Mouse (Mus musculus) forelimb bud, embryonic 11.5 days (tissue): Measurements from ENCODE around the gene Gcg.

Experiments used
- DNase-seq: peaks from one replicate; pipeline ENCODE4 v3.0.0-alpha.2; 2012; ENCODE audit warnings: low read depth, low spot score

The Gcg gene

GRCm38 (mm10) chr2:62460231-62460710 lies 23.2 kb downstream of the Gcg start:
- no peak for DNase-seq

- DNase-seq, result no peak
Measured at GRCm38 (mm10) chr2:62459241-62460174, 23.9 kb downstream of the Gcg start.

GRCm38 (mm10) chr2:62458070-62458469 lies 25.4 kb downstream of the Gcg start:
- DNase-seq, result peak; percentile 41

DNA sequence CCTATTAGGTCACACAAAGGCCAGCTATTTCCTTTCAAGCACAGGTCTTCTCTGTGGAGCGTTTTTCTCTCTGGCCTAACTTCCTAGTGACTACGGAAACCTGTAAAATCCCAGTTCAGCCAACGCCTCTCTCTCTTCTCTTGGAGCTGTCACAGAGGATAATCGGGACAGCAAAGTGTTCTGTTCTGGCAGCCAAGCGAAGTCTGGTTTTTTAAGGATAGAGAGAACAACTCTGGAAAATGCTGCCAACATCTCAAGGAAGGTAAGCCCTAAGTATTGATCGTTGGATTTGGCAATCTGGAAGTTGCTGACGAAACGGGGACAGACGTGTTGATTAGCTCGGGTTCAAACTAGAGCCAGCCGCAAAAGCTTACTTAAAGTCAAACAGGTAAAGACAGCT lies 28.5 kb downstream of the Gcg start:
- no peak for DNase-seq

GRCm38 (mm10) chr2:62454033-62454432 lies 29.4 kb downstream of the Gcg start:
- DNase-seq, result no peak

- no peak for DNase-seq
Measured at GRCm38 (mm10) chr2:62450364-62450763, 33.1 kb downstream of the Gcg start.

GRCm38 (mm10) chr2:62449692-62450346 lies 33.6 kb downstream of the Gcg start:
- no peak for DNase-seq

DNA sequence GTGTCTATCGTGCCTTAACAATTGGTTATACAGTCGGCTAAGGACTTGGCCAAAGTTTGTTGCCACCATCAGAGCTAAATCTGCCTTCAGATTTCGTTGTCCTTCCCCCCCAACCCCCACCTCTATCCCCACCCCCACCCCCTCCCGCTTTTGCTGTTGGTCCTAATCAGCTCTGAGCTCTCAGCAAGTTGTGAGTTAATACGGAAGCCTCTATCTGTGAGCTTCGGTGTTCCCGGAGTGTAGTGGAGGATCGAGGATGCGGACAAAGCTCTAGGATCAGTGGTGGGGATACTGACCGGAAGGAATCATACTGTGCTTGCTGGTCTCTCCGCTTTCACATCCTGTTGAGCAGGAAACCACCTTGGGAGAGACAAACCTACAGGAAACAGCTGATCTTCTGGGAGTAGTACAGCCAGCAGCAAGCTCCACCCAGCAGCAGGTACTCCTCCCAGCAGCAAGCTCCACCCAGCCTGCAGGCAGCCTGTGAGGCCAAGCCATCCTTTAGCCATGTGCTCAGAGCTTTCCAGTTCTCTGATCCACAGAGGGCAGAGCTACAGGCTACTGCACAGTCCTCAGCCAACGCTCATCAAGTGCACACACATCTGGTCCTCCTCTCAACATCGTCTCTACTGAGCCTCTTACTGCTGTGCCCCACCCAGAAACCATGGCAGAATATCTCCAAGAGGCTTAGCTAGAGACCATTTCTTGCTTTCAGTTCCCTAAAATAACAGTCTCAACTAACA lies 42.5 kb downstream of the Gcg start:
- DNase-seq, result no peak

DNA sequence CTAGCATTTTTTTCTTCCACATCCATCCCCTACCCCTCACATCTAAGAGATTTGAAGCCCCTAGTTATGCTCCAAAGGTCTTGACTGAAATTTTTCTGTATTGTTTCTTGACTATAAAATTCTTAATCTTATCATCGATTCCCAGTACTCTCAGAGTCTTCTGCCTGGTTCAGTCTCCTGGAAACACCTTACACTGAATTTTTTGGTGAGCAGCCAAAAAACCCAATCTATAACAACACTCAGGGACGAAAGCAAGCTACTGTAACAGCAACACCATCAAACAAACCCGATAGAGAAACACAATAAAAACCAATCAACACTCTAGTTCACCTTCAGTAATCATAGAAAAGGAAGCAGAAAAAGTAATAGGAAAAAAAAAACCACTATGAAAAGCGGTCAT lies 43.4 kb downstream of the Gcg start:
- no peak for DNase-seq

- DNase-seq, result no peak
Measured at GRCm38 (mm10) chr2:62431245-62431795, 52.1 kb downstream of the Gcg start.

GRCm38 (mm10) chr2:62425941-62426340 lies 57.5 kb downstream of the Gcg start:
- no peak for DNase-seq
